Mouse (Mus musculus): Measurements from ENCODE around the gene Calr.
A peak's percentile ranks its signal among the peaks of the same experiment; 100 is the strongest.
"Not testable (repeated sequence)": the region's sequence is repeated elsewhere in the genome, so short reads cannot be mapped to it uniquely, and the experiment has no call there.

Gene Calr

DNA sequence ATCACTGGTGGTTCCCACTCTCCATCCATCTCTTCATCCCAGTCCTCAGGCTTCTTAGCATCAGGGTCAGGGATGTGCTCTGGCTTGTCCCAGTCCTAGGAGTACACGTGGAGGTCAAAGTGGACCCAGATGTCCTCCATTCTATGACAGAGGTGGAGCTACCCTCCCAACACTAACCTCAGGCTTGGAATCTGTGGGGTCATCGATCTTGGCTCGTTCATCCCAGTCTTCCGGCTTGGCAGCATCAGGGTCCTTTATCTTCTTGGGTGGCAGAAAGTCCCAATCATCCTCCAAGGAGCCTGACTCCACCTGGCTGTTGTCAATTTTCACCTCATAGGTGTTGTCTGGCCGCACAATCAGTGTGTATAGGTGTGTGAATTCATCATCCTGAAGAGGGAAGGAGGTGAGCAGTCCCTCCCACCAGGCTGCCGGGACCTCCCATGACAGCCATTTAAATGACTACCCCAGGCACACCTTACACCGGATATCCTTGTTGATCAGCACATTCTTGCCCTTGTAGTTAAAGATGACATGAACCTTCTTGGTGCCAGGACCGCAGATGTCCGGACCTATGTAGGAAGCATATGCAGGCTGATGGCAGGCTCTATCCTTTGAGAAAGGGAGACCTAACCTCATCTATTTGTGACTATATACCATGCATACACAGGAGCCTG lies 2.2 kb downstream of the Calr start:
- no peak for DNase-seq (ENCODE audit: low spot score)

DNA sequence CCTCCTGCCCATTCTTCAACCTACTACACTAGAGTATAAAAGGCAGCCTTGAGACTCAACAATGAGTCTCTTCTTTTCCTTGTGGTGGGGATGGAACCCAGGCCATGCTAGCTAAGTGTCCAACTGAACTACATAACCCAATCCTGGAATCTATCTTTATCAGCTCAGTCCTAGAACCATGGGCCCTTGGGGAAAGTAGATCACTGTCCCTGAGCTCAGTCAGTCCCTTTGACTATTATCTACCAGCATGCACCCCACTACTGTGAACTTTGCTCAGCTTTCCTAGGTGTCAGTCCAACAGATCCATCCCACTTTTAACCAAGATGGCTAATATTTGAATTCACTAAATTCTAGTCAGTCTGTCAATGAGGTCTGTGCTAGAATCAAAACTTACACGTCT lies 5.2 kb downstream of the Calr start:
- DNase-seq (ENCODE audit: low spot score), result no peak

DNA sequence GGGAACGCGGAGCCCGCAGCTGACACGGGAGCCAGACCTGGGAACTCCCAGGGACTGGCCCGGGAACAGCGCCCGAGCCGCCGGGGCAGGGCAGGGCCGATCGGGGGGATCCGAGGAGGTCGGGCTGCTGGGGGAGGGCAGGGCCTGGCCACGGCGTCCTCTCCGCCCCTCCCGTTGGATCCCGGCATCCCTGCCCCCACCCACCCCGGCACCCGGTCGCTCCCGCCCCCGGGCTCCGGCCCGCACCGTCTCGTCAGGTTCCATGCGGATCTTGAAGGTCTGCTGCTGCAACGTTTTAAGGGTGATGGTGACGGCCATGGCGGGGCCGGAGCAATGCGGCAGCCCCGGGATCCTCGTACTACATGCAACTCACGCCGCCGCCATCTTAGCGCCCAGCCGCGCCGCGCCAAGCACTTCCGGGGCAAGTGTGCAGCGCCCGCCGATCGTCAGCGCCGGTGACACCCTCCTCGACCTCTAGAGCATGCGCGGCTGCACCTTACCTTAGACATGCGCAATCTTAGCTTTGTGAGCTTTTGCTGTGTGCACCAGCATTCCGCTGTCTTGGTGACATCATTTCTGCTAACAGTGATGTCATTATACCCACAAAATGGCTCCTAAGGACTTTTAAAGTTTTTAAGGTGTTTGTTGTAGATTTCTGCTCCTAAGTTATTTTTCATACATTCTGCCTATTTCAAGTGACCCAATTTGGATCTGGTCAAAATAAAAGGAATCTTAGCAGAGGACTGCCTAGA lies 6.3 kb downstream of the Calr start, which contains the start of gene Rad23a:
TSS of gene Rad23a (minus strand) at position 418 of the 752 bp plus-strand sequence.
- peak; percentile 93 for DNase-seq (ENCODE audit: low spot score)

DNA sequence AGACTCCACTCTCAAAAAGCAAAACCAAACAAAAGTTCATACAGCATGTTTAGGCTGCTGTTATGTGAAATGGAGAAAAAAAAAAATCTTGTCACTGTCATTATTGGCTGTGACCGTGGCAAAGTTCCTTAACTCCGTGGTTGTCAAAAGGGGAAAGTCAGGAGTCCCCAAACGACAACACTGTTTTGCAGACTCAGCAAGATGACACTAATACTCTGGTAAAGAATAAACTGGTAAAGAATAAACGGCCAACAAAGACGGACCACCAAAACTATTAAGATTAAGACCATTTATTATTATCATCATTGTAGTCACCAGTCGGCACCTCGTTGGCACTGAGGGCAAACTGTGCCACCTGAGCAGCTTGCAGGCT lies 6.9 kb downstream of the Calr start:
- DNase-seq (ENCODE audit: low spot score), result no peak

DNA sequence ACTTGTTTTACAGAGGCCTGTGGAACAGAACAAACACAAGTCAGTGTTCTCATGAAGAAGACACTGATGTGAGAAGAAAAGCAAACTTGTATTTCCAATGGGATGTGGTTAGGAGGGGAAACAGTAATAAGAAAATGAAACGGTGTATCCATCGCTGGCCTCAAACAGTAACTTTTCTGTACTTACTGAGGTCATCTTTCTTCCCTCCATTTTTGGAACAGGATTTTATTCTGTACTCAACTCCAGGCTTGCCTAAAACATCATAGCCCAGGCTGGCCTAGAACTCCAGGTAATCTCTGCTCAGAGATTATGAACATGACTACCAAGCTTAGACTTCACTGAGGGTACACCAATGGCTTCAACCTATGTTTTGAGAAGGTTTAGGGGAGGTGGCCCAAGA lies 7.3 kb downstream of the Calr start:
- DNase-seq (ENCODE audit: low spot score), result no peak

DNA sequence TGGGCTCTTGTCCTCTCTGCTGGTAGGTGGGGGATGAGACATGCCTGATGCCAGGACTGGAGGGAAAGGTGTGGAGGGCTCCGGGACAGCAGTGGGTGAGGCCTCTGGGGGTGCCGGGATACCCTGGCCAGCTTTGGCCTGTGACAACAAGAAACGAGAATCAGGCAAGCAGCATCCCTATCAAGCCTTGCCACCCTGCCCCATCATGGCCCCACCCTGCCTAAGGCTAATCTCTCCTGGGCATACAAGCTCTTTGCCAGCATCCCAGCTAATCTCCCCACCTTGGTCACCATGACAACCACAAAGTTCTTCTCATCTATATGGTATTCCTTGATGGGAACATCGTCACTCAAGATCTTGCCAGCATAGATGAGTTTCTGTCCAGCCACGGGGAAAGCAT lies 8.2 kb downstream of the Calr start:
- no peak for DNase-seq (ENCODE audit: low spot score)

DNA sequence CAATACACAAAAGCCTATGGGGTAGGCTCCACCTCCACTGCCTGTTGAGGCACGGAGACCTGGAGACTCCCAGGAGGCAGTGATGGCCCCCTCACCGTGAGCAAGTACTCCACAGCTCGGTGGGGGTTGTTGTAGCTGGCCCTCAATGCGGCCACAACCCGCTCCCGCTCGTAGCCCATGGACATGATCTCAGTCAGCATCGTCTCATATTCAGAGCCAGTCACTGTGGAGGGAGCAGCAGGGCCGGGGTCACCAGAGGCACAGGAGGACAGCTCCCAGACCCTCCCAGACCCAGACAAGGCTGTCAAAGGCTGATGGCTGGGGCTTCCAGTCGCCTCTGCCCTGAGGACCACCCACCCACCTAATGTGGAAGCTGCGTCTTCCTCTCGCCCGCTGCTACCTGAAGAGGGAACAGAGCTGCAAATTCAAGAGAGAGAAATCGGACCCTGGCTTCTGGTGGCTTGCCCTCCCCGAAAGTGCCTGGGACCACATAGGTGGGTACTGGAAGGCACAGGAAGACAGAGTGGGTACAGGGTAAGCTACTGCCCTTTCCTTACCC lies 8.7 kb downstream of the Calr start:
- DNase-seq (ENCODE audit: low spot score), result no peak

DNA sequence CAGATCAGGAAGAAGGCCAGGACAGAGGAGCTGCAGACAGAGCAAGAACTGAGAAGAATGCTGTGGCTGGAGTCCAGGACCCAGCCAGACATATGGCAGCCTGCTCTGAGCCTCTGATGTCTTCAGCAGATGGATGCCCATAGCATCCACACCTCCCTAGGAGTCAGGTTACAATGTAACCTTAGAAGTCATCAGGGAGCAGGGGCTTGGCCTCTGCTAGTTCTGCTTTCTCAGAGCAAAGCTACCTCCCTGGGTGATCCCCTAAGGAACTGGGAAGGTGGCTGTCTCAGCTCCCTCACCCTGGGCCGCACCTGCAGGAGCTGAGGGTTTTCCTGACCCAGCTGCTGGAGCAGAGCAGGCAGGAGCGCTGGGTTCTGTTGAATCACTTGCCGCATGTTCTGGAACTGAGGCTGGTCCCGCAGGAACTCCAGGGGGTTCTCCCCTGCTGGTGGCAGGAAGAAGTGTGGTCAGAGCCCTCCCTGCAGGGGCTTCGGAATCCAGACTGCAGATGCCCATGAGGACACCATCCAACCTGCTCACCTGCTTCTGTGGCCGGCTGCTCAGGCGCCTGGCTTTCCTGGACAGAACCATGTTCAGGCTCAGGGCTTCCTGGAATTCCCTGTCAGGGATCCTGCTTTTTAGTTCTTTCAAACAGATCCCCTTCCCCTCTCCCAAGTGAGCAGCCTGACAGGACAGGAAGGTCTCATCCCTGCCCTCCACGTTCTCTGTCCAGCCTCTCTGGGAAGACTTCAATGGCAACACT lies 9.4 kb downstream of the Calr start:
- no peak for DNase-seq (ENCODE audit: low spot score)

DNA sequence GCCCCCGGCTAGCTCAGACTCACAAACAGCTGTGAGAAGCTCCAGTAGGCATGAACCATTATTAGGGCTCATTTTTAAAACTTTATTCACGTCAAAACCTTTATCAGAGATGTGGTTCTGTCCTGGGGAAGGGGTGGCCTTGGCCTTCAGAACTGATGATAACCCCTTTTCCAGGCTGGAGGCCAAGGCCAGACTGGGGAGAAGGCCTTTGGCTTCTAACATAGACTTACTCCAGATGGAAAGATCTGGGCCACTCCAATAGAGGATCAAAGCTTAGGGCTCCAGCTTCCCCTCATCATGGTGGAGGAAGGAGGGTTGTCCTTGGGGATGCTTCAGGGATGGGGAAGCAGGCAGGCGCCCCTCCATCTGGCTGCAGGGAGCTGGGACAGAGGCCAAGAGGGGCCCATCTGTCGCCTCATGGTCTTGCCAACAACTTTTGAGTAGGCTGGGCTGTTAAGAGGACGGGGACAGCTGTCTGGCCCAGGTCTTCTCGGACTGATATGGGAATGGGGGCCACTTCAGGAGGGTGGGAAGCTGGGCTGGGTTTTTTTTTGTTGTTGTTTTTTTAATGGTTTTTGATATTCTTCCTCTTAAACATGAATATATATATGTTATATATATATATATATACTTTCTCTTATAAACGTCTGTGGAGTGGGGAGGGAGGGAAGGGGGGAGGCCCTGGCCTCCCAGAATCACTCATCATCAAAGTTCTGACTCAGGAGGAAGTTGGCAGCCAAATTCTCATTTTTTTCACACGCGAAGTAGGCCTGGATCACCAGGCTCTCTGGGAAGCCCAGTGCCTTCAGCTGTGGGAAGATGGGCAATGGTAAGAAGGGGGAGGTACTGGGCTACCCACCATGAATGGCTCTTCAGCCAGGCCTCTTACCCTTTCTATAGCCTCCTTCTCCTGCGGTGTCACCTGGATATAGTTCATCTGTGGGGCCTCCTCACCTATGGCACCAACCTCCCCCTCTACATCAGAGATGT lies 11.6 kb downstream of the Calr start:
- DNase-seq (ENCODE audit: low spot score), result no peak

DNA sequence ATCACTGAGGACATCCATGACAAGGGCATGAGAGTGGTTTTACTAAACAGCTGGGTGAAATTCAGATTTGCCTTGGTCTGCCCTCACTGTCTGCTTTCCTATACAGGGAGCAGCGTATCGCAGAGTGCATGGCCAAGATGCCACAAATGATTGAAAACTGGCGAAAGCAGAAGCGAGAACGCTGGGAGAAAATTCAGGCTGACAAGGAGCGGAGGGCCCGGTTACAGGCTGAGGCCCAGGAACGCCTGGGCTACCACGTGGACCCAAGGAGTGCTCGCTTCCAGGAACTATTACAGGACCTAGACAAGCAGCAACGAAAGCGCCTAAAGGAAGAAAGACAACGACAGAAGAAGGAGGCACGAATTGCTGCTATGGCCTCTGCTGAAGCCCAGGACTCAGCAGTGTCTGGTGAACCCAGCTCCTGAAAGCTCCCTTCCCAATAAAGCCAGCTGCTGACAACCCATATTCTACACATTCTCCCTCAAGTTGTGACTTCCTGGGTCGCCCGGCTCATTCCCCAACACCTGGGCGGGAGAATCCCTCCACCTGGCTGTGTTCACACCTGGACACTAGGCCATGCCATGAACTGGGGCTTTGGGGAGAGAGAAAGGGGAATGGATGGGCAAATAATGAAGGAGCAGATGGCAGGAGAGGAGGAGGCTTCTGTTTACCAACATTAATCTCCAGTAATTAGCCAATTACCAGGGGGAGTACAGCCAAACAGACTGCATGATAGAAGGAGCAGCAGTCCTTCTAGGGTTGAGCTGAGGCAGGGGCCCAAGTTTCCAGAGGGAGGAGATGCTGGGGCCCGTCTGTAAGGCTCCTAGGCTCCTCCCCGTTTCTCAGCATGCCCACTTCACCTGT lies 12.5 kb downstream of the Calr start:
- no peak for DNase-seq (ENCODE audit: low spot score)

DNA sequence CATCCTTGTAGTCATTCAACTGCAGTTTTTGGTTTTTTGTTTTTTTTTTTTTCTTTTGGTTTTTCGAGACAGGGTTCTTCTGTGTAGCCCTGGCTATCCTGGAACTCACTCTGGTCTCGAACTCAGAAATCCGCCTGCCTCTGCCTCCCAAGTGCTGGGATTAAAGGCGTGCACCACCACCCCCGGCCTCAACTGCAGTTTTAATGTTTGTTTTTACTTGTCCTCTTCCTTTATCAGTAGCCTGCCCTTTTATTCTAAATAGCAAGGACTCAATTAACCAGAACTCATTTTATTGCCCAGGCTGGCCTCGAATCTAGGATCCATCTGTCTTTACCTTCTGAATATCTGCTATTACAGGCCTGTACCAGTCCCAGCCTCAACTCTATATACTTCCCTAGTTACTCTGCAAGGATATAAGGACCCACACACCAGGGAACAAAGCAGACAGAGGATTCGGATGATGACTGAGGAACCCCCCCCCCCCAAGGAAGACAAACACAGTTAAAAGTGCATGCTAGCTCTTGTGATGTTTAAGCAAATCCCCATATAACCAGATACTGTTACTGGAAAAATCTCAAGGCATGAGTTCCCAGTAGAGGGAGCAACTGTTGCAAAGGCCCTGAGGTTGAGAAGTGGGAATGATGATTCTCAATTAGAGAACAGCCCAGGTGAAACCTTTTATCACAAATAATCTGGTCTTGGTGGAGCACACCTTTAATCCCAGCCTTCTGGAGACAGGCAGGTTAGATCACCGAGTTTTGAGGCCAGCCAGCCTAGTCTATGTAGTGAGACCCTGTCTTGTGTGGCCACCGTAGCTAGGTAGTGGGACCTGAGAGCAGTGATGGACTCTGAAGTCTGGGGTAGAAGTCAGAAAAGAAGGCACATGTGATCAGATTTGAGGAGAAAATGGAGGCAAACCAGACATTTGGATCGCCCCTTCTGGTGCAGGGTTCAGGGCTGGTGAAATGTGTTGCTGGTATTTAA lies 13.7 kb downstream of the Calr start:
- DNase-seq (ENCODE audit: low spot score), result no peak

DNA sequence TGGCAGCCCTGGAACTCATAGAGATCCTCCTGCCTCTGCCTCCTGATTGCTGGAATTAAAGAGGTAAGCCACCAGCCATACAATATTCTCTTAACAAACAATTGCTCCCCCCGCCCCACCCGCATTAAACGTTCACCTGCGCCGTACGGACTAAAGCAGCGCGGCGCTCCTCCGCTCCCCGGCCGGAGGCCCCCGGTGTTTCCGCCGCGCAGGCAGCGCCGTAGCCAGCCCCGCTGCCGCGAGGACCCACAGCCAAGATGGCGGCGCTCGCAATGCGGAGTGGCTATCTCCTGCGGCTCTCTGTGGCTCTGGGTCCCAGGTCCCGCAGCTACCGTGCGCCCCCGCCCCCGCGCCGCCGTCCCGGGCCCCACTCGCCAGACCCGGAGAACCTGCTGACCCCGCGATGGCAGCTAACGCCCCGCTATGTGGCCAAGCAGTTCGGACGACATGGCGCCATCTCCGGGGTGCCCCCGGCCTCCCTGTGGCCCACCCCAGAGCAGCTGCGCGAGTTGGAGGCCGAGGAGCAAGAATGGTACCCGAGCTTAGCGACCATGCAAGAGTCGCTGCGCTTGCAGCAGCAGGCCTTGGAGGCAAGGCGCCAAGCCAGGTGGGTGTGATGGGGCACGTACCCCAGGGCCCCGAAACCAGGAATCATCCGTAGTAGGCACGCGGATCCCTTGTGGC lies 14.6 kb downstream of the Calr start:
- DNase-seq (ENCODE audit: low spot score), result peak; percentile 81

DNA sequence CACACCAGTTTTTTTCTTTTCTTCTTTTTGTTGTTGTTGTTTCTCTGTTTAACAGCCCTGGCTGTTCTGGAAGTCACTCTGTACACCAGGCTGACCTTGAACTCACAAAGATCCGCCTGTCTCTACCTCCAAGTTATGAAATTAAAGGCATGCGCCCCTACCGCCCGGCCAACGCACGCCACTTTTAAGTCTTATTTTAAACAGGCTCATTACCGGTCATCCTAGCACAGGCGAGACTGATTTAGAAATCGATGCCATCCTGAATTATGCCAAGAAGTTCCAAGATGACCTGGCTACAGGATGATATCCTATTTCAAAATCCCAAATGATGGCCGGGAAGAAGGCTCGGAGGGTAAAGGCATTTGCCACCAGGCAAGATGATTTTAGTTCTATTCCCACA lies 15.2 kb downstream of the Calr start, which contains the start of gene Gadd45gip1:
TSS of gene Gadd45gip1 (plus strand) at position 33 of the 400 bp plus-strand sequence.
- peak; percentile 51 for DNase-seq (ENCODE audit: low spot score)

DNA sequence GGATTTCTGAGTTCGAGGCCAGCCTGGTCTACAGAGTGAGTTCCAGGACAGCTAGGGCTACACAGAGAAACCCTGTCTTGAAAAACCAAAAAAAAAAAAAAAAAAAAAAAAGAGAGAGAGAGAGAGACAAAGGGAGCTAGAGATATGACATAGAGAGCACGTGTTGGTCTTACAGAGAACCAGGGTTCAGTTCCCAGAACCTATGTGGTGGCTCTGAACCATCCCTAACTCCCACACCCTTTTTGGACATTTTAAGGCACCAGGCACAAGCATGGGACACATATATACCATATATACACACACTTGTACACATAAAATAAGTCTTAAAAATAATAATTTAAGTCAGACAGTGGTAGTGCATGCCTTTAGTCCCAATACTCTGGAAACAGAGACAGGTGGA lies 20.2 kb downstream of the Calr start:
- DNase-seq (ENCODE audit: low spot score), result not testable (repeated sequence)

DNA sequence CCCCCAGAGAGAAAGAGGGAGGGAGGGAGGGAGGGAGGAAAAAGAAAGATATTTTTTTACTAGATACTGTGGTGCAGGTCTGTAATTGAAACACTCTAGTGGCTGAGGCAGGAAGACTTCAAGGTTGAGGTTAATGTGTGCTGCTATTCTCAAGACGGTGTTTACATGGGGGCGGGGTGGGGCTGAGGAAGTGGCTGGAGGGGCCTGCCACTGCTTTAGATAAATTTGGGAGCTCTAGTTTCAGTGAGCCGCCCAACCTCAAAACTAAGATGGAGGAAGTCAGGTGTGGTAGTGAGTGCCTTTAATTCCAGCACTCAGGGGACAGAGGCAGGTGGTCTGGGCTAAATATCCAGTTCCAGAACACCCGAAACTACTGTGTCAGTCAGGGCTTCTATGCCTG lies 21.1 kb downstream of the Calr start:
- DNase-seq (ENCODE audit: low spot score), result peak; percentile 32

DNA sequence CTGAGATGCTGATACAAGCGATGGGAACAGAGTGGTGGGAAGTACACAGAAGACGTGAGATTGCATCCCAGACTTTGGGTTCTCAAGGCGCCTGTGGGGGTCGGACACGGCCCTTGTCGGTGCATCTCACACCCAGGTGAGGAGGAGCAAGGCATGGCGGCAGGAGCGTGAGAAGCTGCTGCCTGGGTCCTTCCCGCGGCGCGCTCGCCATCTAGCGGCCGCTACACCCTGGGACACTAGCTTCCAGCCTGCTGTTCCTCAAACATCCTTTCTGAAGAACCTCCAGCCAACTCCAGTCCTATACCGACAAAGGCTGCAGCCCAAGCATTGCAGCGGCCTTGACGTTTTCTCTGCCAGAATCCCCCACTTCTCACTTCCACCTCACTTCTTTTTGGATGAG lies 23.1 kb downstream of the Calr start:
- DNase-seq (ENCODE audit: low spot score), result peak; percentile 60

DNA sequence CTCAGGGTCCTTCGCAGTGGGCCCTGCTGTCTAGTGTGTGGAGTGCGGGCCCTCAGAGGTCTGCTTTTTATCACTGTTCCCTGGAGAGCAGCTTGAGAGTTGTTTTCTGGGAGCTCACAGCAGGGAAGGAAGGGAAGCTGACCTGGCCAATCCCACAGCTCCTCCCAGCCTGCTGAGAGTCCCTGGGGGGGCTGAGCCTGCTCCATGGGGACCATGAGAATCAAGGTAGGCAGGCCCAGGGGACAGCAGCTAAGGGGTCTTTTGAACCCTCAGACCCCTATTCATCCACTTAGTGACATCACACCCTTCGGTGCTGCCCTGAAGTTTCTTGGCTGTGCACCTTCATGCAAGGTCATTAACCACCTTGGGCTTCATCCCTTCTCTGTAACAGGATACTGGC lies 24.0 kb downstream of the Calr start, which contains the start of gene Dand5:
TSS of gene Dand5 (minus strand) at position 101 of the 400 bp plus-strand sequence.
- DNase-seq (ENCODE audit: low spot score), result no peak

DNA sequence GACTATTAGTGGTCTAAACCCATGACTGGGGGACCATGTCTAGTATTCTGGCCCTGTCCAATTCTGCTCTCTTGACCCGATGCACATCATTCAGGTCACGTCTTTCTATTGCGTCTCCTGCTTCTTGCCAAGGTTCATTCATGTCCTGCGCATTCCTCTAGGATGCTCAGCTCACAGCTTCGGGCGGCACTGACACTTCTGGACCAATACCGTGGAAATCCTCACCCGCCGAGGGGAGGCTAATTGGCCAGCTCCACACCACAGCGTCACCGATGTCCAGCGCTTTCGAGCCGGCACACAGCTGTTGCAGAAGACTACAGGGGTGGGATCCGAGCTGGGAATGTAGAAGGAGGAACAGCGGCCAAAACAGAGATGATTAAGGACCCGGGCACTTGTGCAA lies 30.6 kb downstream of the Calr start:
- no peak for DNase-seq (ENCODE audit: low spot score)

All from lung, postnatal 25 days (tissue).